Mouse (Mus musculus) bone marrow macrophage, adult 2 months (primary cell): ENCODE results near the gene Dab1.

Experiments
- CTCF ChIP-seq: IDR thresholded peaks from 2 replicates; pipeline ENCODE4 v1.5.1; 2012; ENCODE audit warnings: low read depth, mild to moderate bottlenecking, low read length, moderate library complexity
- POLR2A ChIP-seq: IDR thresholded peaks from 2 replicates; pipeline ENCODE4 v1.6.1; 2012; ENCODE audit warnings: mild to moderate bottlenecking, low read depth, low read length, borderline replicate concordance

GRCm38 (mm10) chr4:104395515-104395914 is 776.4 kb downstream of the Dab1 start:
- TF ChIP-seq POLR2A (no peak), CTCF (no peak)
